Mouse (Mus musculus) olfactory bulb, adult 2 months (tissue): ENCODE data around the gene Gm20547. TPM values are rescaled to one million over a fixed set of nuclear protein-coding genes. Genes with fewer than 3 reads are reported as not detected.
"Not testable (repeated sequence)": the region's sequence is repeated elsewhere in the genome, so short reads cannot be mapped to it uniquely, and the experiment has no call there.

Experiments
- H3K27ac ChIP-seq: fragments of 200-500 bp; 2 replicates; pipeline ENCODE4 v1.5.1; 2012; ENCODE audit warnings: low read depth, low read length; ENCODE audit not compliant: insufficient read depth
- H3K4me1 ChIP-seq: fragments of 200-500 bp; 2 replicates; pipeline ENCODE4 v1.6.1; 2012; ENCODE audit warnings: low read length; ENCODE audit not compliant: control insufficient read depth, insufficient read depth
- H3K4me3 ChIP-seq: fragments of 200-500 bp; 2 replicates; pipeline ENCODE4 v1.5.1; 2012; ENCODE audit warnings: mild to moderate bottlenecking, low read depth, low read length, moderate library complexity; ENCODE audit not compliant: insufficient read depth
- CTCF ChIP-seq: fragments of 200-500 bp; IDR thresholded peaks from 2 replicates; pipeline ENCODE4 v1.5.1; 2012; ENCODE audit warnings: low read depth, mild to moderate bottlenecking, low read length, moderate library complexity; ENCODE audit not compliant: insufficient read depth
- POLR2A ChIP-seq: fragments of 200-500 bp; IDR thresholded peaks from 2 replicates; pipeline ENCODE4 v1.6.1; 2012; ENCODE audit warnings: mild to moderate bottlenecking, low read depth, low read length, moderate library complexity; ENCODE audit not compliant: insufficient read depth
- WGBS: fragments of 180-500 bp; shearing (Covaris S2); methylation state at CpG from one replicate; pipeline ENCODE4 v1.1.7; 2018; 5-methylcytosine and 5-hydroxymethylcytosine counted together
- polyA plus RNA-seq: library from polyadenylated mRNA; stranded (reverse); fragments of >200 nt; gene quantifications from 2 replicates; pipeline ENCODE4 v1.2.4, GENCODE M21; 2012; ENCODE audit warnings: low replicate concordance; ENCODE audit not compliant: missing spikeins, insufficient read depth, insufficient read length

Gm20547 gene
- polyA plus RNA-seq, 1 experiment: not detected

DNA sequence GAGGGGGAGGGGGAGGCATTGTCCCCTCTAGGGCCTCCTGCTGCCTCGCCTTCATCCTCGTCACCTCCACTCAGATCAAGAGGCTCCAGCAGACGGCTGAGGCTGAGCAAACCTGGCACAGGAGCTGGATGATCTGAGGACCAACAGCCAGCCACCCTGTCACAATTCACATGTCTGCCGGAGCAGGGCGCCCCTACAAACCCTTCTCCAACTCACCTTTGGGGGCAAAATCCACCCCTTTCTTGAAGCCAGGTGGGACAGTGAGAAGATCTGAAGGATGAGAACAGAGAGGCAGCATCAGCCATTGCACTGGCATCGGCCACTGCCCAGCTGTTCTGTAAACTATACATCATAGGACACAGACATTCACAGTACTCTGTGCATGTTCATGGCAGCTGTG lies 34.6 kb downstream of the Gm20547 start:
- TF ChIP-seq CTCF: no peak
- TF ChIP-seq POLR2A: no peak
- Histone ChIP-seq H3K27ac (no peak overlapping the region), H3K4me3 (no peak overlapping the region), H3K4me1 (peaks cover 8% of the 10 kb centered on the region)
- 88% methylated on average over 6 of the region's 6 CpGs for WGBS

DNA sequence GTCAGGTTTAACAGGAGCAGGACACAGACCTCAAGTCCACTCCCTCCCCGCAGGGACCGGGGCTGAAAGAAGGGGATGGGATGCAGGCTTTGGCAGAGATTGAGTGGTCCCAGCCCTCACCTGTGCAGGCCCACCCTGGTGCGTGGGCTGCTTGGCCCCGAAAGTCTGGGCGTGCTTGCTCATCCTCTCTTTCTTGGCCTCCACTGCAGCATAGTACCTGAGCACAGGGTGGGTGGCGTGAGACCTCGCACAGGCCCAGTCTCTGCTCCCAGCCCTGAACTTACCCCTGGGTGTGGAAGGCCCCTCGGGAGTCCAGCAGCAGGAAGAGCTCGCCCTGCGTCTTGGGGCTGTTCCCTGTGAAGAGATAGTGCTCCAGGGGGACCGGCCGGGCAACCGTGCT lies 37.0 kb downstream of the Gm20547 start:
- H3K4me3 ChIP-seq: no peak overlapping the region
- peaks cover 3% of the 10 kb centered on the region; the same call in 1 of the 2 replicates for H3K4me1 ChIP-seq
- no peak overlapping the region for H3K27ac ChIP-seq
- TF ChIP-seq POLR2A: no peak
- no peak for TF ChIP-seq CTCF
- 97% methylated on average over 13 of the region's 13 CpGs for WGBS

DNA sequence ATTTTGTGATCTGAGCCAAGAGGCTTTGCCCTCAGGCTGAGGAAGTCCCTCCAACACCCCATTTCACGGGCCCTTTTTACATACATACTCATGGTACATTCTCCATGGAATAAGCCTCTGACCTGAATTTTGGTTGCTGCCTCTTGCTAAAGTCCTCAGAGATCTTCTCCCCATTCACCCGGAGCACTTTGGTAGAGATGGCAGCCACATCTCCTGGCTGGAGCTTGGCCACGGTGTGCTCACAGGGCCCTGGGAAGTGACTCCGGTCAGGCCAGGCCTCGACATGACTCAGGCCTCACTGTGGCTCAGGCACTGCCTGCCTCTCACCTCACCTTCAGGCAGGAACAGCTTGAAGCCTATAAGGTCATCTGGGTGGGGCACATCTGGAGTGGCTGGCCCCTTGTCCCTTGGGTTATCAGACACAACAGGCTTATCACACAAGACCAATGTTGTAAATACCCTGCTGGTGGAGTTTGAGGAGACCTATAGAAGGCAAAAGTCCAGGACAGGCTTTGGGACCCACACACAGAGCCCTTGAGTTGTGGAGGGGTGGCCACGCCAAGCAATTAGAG lies 41.0 kb downstream of the Gm20547 start:
- Histone ChIP-seq H3K4me3 (no peak overlapping the region), H3K27ac (no peak overlapping the region), H3K4me1 (peaks cover 18% of the 10 kb centered on the region)
- WGBS: 83% methylated on average over 6 of the region's 6 CpGs
- TF ChIP-seq POLR2A (no peak), CTCF (no peak)

DNA sequence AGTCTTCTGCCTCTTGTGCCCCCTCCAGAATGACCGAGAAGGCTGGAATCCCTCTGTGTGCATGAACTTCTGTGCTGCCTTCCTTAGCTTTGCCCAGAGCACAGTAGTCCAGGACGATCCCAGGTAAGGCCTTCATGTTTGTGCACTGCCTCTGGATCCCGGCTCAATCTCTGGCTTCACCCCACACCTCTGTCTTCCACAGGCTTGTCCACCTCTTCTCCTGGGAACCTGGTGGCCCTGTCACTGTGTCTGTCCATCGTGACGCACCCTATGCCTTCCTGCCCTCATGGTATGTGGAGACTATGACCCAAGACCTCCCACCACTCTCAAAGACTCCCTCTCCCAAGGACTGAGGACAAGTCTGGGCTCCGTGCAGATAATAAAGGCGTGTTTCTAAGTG lies 43.1 kb downstream of the Gm20547 start:
- H3K4me3 ChIP-seq: no peak overlapping the region
- H3K4me1 ChIP-seq: peaks cover 18% of the 10 kb centered on the region
- 86% methylated on average over 7 of the region's 7 CpGs for WGBS
- no peak overlapping the region for H3K27ac ChIP-seq
- TF ChIP-seq CTCF (no peak), POLR2A (no peak)

DNA sequence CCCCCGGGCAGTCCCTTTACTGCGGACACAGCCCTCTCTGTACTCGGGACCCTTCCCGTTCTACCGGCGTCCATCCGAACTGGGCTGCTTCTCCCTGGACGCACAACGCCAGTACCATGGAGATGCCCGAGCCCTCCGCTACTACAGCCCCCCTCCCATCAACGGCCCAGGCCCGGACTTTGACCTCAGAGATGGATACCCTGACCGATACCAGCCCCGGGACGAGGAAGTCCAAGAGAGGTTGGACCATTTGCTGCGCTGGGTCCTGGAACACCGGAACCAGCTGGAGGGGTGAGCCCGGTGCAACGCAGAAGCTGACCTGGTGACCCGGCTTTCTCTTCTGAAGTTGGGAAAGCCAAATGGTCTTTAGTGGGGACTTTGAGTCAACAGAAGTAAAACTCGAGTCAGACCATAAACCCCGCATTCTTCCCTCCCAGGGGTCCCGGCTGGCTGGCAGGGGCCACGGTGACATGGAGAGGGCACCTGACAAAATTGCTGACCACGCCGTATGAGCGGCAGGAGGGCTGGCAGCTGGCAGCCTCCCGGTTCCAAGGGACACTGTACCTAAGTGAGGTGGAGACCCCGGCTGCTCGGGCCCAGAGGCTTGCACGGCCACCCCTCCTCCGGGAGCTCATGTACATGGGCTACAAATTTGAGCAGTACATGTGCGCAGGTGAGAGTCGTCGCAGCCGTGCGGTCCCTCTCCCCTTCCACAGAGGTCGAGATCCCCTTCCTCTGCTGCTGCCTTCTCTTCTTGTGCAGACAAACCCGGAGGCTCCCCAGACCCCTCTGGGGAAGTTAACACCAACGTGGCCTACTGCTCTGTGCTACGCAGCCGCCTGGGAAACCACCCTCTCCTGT lies 44.1 kb downstream of the Gm20547 start:
- H3K4me3 ChIP-seq: peak overlapping the region; percentile 86
- TF ChIP-seq CTCF: no peak
- TF ChIP-seq POLR2A: no peak
- no peak overlapping the region for H3K27ac ChIP-seq
- H3K4me1 ChIP-seq: peaks cover 21% of the 10 kb centered on the region
- WGBS: 39% methylated on average over 43 of the region's 43 CpGs

DNA sequence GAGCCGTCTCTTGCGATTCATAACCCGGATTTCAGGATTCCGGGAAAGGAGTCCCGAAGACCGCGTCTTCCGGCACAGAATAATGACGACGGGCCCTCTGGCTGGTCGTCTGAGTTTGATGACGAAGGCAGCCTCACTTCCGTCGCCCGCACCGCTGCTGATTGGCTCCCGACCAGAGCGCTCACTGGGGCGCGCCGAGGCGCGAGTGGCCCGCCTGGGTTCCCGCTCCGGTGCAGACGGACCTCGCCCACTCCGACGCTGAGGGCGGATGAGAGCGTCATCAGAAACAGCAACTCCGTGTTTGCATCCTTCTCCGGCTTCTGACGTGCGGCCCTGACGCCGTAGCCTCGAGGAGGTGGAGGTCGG lies 45.0 kb downstream of the Gm20547 start, which contains the start of the genes Stk19 and Dxo:
TSS of gene Stk19 (minus strand) at position 90 of the 366 bp plus-strand sequence.
TSS of gene Dxo (plus strand) at position 164 of the 366 bp plus-strand sequence.
- peak; percentile 76 for TF ChIP-seq POLR2A
- TF ChIP-seq CTCF: no peak
- Histone ChIP-seq H3K27ac (peak within 1 kb of the TSS; percentile 60), H3K4me1 (peaks cover 21% of the 10 kb centered on the region), H3K4me3 (peak within 1 kb of the TSS; percentile 86)
- WGBS: under 1% methylated on average over 40 of the region's 40 CpGs

DNA sequence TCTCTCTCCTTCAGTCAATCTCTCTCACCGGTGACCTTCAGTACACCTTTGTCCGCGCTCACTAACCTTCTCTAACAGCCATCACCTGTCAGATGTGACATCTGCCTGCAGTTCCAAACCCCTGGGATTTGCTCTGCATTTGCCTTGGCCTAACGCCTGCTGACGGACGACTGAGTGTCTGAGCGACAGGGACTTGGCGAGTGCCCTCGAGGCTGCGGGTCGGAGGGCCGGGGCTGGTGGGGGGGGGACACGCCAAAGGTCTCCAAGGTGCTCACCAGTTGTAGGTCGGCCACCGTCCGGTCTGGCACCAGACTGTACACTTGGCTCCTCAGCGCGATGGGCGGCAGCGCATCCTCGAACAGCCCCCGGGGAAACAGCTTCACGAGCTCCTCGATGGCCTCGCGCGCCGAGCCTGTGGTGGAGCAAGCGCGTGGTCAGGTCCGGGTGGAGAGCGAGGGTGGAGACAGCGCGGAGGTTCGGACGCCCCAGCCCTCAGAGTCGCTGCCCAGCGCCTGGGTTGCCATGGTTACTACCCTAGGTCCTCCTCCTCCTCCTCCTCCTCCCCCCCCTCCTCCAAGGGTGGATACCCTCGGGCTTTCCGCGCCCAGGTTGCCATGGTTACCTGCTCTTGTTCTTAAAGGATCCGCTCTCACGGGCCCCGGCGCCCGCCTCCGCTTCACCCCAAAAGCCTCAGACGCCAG lies 45.5 kb downstream of the Gm20547 start:
- peak overlapping the region; percentile 86 for H3K4me3 ChIP-seq
- TF ChIP-seq POLR2A: no peak
- no peak for TF ChIP-seq CTCF
- H3K27ac ChIP-seq: peak overlapping the region; percentile 60; the same call in 1 of the 2 replicates
- H3K4me1 ChIP-seq: peaks cover 21% of the 10 kb centered on the region
- 3% methylated on average over 48 of the region's 48 CpGs for WGBS

DNA sequence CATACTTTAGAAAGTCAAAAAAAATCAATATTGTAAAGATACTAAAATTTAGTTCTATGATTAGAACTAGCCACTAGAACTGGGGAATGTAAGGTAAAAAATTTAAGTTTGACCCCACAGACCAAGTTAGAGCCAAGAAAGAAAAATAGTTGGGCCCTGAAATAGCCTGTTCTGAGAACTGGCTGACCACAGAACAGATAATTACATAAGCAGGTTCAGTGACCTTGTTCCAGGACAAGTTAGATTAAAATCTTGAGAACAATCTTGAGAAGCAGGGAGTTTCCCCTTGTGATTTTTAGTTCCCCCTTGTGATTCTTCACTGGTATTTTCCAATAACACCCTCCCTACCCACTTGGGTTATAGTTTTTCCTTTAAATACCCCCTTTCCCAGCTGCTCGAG lies 51.1 kb downstream of the Gm20547 start:
- not testable (repeated sequence) for H3K4me3 ChIP-seq, H3K4me1 ChIP-seq, H3K27ac ChIP-seq
- WGBS: 93% methylated on average over 1 of the region's 1 CpGs

DNA sequence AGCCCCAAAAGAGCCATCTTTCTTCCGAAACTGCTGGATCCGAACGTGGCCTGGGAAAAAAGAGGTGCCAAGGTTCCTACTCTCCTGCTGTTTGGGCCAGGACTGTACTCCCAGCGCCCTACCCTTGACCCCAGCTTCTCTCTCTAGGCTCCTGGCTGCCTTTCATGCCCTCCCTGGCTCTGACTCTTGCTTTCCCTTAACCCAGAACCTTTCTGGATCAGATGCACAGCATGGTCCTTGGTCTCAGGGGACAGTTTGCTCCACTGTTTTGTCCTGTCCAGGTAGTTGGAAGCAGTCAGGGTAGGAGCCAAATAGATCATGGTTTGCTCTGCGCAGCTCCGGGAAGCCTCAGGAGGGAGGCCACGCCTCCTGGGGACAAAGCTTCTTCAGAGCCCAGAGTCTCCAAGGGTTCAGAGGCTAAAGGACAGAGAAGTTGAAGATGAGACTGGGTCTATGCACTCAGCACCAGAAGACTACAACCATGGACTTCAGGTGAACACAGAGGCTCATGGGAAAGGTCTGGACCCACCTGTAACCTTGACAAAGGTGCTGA lies 66.9 kb downstream of the Gm20547 start:
- no peak overlapping the region for H3K4me3 ChIP-seq
- no peaks in the 10 kb centered on the region for H3K4me1 ChIP-seq
- H3K27ac ChIP-seq: no peak overlapping the region
- 81% methylated on average over 7 of the region's 7 CpGs for WGBS
- TF ChIP-seq CTCF: no peak
- TF ChIP-seq POLR2A: no peak
